In genomic region chr17:85620680-85621504, GRCm38 (mm10) we compare ENCODE assay signal across 8 mouse cellular contexts. TPM values are rescaled to one million over a fixed set of nuclear protein-coding genes. Genes with fewer than 3 reads are reported as not detected.
DNase-seq lines count a peak whose midpoint lies in the region; ATAC-seq and TF ChIP-seq lines count a peak whose summit lies in the region.

No protein-coding gene starts in this region.

- TF ChIP-seq CTCF in forebrain, postnatal 0 days (IDR thresholded peaks at IDR 0.05; ENCODE audit: low read depth) = no peak

- H3K9me3 ChIP-seq in forebrain, postnatal 0 days (ENCODE audit: low read length) = no peaks in the 10 kb centered on the region
- no peaks in the 10 kb centered on the region for H3K9me3 ChIP-seq in midbrain, embryonic 11.5 days (ENCODE audit: control insufficient read depth, low read length)

- H3K36me3 ChIP-seq in forebrain, postnatal 0 days (ENCODE audit: insufficient read depth) = no peaks in the 10 kb centered on the region
- H3K36me3 ChIP-seq in midbrain, embryonic 11.5 days (ENCODE audit: control insufficient read depth, insufficient read depth, low read length) = no peaks in the 10 kb centered on the region

- H3K27me3 ChIP-seq in forebrain, postnatal 0 days (ENCODE audit: insufficient read depth, low read length) = peaks cover 52% of the 10 kb centered on the region
- peaks cover 93% of the 10 kb centered on the region for H3K27me3 ChIP-seq in midbrain, embryonic 11.5 days (ENCODE audit: control insufficient read depth, insufficient read depth, low read length)

- peak; percentile 49 for DNase-seq in heart, adult 11 months
- DNase-seq in heart, adult 8-10 months (ENCODE audit: low spot score) = no peak
- DNase-seq in ES-CJ7 (ENCODE audit: low read depth, low spot score) = peak; percentile 76
- peak; percentile 82 for DNase-seq in forebrain, postnatal 0 days
- DNase-seq in midbrain, embryonic 11.5 days (ENCODE audit: low spot score, missing footprints) = peak; percentile 95
- no peak for DNase-seq in urinary bladder, postnatal 10 days (ENCODE audit: low spot score)
- DNase-seq in urinary bladder, postnatal 4 days (ENCODE audit: low spot score in 2 of 2) = no peak

- peak overlapping the region; percentile 51 for H3K9ac ChIP-seq in forebrain, postnatal 0 days
- H3K9ac ChIP-seq in midbrain, embryonic 11.5 days (ENCODE audit: low read length) = peak overlapping the region; percentile 41

- peak; percentile 84 for ATAC-seq in forebrain, postnatal 0 days
- peak; percentile 56 for ATAC-seq in midbrain, embryonic 11.5 days (ENCODE audit: low FRiP score)
- ATAC-seq in erythroid progenitor cell, adult 5-6 weeks (replicated peaks; ENCODE audit: low FRiP score, poor library complexity, severe bottlenecking) = no peak

- under 1% methylated on average over 48 of the region's 54 CpGs for WGBS in forebrain, postnatal 0 days
- under 1% methylated on average over 48 of the region's 54 CpGs for WGBS in midbrain, embryonic 11.5 days

- peak overlapping the region; percentile 46 for H3K4me3 ChIP-seq in forebrain, postnatal 0 days (ENCODE audit: low read depth, low read length)
- peak overlapping the region; percentile 37 for H3K4me3 ChIP-seq in midbrain, embryonic 11.5 days (ENCODE audit: low read depth, low read length)

- H3K4me2 ChIP-seq in forebrain, postnatal 0 days (ENCODE audit: low read depth) = peak overlapping the region; percentile 58
- peak overlapping the region; percentile 51 for H3K4me2 ChIP-seq in midbrain, embryonic 11.5 days

- H3K4me1 ChIP-seq in forebrain, postnatal 0 days (ENCODE audit: insufficient read depth) = no peaks in the 10 kb centered on the region
- H3K4me1 ChIP-seq in midbrain, embryonic 11.5 days (ENCODE audit: control insufficient read depth, insufficient read depth, low read length) = peaks cover 22% of the 10 kb centered on the region

- H3K27ac ChIP-seq in forebrain, postnatal 0 days (ENCODE audit: low read depth, low read length) = peak overlapping the region; percentile 73
- peak overlapping the region; percentile 59 for H3K27ac ChIP-seq in midbrain, embryonic 11.5 days (ENCODE audit: low read depth, low read length)

RNA-seq across cellular contexts. Expression of gene Six3, which starts 7.5 kb away (rescaled TPM):
- total RNA-seq in heart, adult 8-10 months (2022) = not detected
- 3.5 and 12.0 TPM in 2 replicates for total RNA-seq in forebrain, postnatal 0 days (2014; rRNA removed)
- polyA plus RNA-seq in forebrain, postnatal 0 days (2015; fragmentation: Nextera tagmentation; extraction: Ambion mirVana) = 9.5 and 16.6 TPM in 2 replicates
- polyA plus RNA-seq in midbrain, embryonic 11.5 days (2014; fragmentation: Nextera tagmentation; extraction: Ambion mirVana) = 6.7 and 10.7 TPM in 2 replicates
- total RNA-seq in erythroid progenitor cell, adult 5-6 weeks (2015; ENCODE audit: low replicate concordance) = not detected in 2 replicates
- not detected in 2 replicates for total RNA-seq in erythroid progenitor cell, adult 5-6 weeks (2017; ENCODE audit: low replicate concordance)

Comparison
In these comparisons a context has a peak if more than half of its experiments do, and no peak if none do; other contexts are left out.
1. DNase-seq: peak in heart, adult 11 months (single experiment), ES-CJ7 (single experiment), forebrain, postnatal 0 days (single experiment) and midbrain, embryonic 11.5 days (single experiment); none in heart, adult 8-10 months (single experiment), urinary bladder, postnatal 10 days (single experiment) and urinary bladder, postnatal 4 days (0 of 2).